Comparison of ENCODE assay signal across 26 mouse cellular contexts in the genomic region with DNA sequence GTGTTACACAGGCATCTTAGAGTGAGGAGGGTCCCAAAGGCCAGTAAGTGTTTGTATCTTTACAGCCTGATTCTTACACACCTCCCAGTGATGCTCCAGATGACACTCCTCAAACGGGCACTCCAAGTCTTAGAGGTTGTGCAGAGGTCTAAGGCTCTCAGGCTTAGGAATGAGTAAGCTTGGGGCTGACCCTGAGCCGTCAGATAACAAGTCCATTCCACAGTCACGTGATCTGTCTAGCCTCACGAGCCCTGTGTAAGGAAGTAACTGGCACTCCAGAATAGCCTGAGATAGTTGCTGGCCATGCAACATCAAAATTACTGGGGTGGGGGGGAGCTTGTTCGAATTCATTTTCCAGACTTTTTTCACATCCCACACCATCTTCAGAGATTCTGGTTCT. TPM values are rescaled to one million over a fixed set of nuclear protein-coding genes. Genes with fewer than 3 reads are reported as not detected.
A peak's percentile ranks its signal among the peaks of the same experiment; 100 is the strongest.
DNase-seq lines count a peak whose midpoint lies in the region; ATAC-seq and TF ChIP-seq lines count a peak whose summit lies in the region.
"Had no signal": no experiment of that assay in that cellular context is flagged by ENCODE, and none has a peak within 500 bp of the region (broad histone marks: within the 10 kb centered on the region; RNA-seq: fewer than 3 reads in every experiment).

No protein-coding gene starts in this region.

- H3K27me3 ChIP-seq in intestine, embryonic 16.5 days (replicated peaks; ENCODE audit: control insufficient read depth, insufficient read depth, low read length), result peaks cover 32% of the 10 kb centered on the region
- H3K27me3 ChIP-seq in intestine, embryonic 15.5 days (replicated peaks), result peaks cover 33% of the 10 kb centered on the region
- H3K27me3 ChIP-seq in lung, embryonic 14.5 days (ENCODE audit: insufficient read depth, low read length), result peaks cover 33% of the 10 kb centered on the region
- H3K27me3 ChIP-seq in MEL (ENCODE audit: control insufficient read depth in 1 of 2, insufficient read depth in 2 of 2, low read length in 2 of 2), result no peaks in the 10 kb centered on the region
- peaks cover 49% of the 10 kb centered on the region for H3K27me3 ChIP-seq in midbrain, embryonic 10.5 days (ENCODE audit: low read depth, poor library complexity, severe bottlenecking)

- no peak overlapping the region for H3K4me3 ChIP-seq in intestine, embryonic 16.5 days (ENCODE audit: low read length)
- no peak overlapping the region for H3K4me3 ChIP-seq in intestine, embryonic 15.5 days (replicated peaks)
- no peak overlapping the region for H3K4me3 ChIP-seq in lung, embryonic 14.5 days (ENCODE audit: low read depth, low read length)
- no peak overlapping the region for H3K4me3 ChIP-seq in MEL (ENCODE audit: control insufficient read depth in 1 of 2, insufficient read depth in 1 of 2, low read depth in 2 of 2, low read length in 2 of 2)
- H3K4me3 ChIP-seq in midbrain, embryonic 10.5 days, result no peak overlapping the region
- H3K4me3 ChIP-seq: forebrain, embryonic 15.5 days; heart, embryonic 10.5 days; heart, embryonic 15.5 days; hindbrain, embryonic 13.5 days had no signal

- no peak for TF ChIP-seq CTCF in lung, embryonic 14.5 days (IDR thresholded peaks at IDR 0.05; ENCODE audit: low read depth)
- TF ChIP-seq CTCF in MEL (IDR thresholded peaks at IDR 0.05 in 2 of 3, conservative IDR thresholded peaks at IDR 0.05 in 1 of 3; ENCODE audit: control insufficient read depth in 1 of 3, insufficient read depth in 1 of 3, low read depth in 2 of 3, low read length in 3 of 3, poor library complexity in 1 of 3, severe bottlenecking in 1 of 3), result no peak

- TF ChIP-seq POLR2A in MEL (IDR thresholded peaks at IDR 0.05; ENCODE audit: control insufficient read depth in 1 of 2, insufficient read depth in 1 of 2, low read depth in 1 of 2, low read length in 2 of 2, poor library complexity in 1 of 2), result no peak

- no peak overlapping the region for H3K27ac ChIP-seq in intestine, embryonic 16.5 days (ENCODE audit: low read length)
- H3K27ac ChIP-seq in intestine, embryonic 15.5 days, result no peak overlapping the region
- H3K27ac ChIP-seq in lung, embryonic 14.5 days (ENCODE audit: low read depth), result no peak overlapping the region
- no peak overlapping the region for H3K27ac ChIP-seq in MEL (ENCODE audit: control insufficient read depth, low read depth, low read length)
- H3K27ac ChIP-seq in midbrain, embryonic 10.5 days (replicated peaks), result no peak overlapping the region
- H3K27ac ChIP-seq: forebrain, embryonic 15.5 days; heart, embryonic 10.5 days; heart, embryonic 15.5 days; hindbrain, embryonic 13.5 days; hindbrain, postnatal 0 days had no signal

- H3K36me3 ChIP-seq in intestine, embryonic 16.5 days (ENCODE audit: control insufficient read depth, insufficient read depth, low read length), result no peaks in the 10 kb centered on the region
- no peaks in the 10 kb centered on the region for H3K36me3 ChIP-seq in intestine, embryonic 15.5 days
- no peaks in the 10 kb centered on the region for H3K36me3 ChIP-seq in lung, embryonic 14.5 days (ENCODE audit: insufficient read depth)
- H3K36me3 ChIP-seq in MEL (ENCODE audit: control insufficient read depth in 1 of 2, insufficient read depth in 2 of 2, low read length in 2 of 2), result no peaks in the 10 kb centered on the region
- no peaks in the 10 kb centered on the region for H3K36me3 ChIP-seq in midbrain, embryonic 10.5 days
- H3K36me3 ChIP-seq: forebrain, embryonic 15.5 days; G1E; heart, embryonic 10.5 days; heart, embryonic 15.5 days; hindbrain, embryonic 13.5 days had no signal

- H3K4me1 ChIP-seq in intestine, embryonic 16.5 days (ENCODE audit: control insufficient read depth, insufficient read depth, low read length), result peaks cover 20% of the 10 kb centered on the region
- peaks cover 18% of the 10 kb centered on the region for H3K4me1 ChIP-seq in intestine, embryonic 15.5 days (replicated peaks)
- H3K4me1 ChIP-seq in lung, embryonic 14.5 days (ENCODE audit: insufficient read depth), result 0 out of 2 replicates have a peak, but pooled peaks cover 5% of the 10 kb centered on the region
- H3K4me1 ChIP-seq in MEL (ENCODE audit: control insufficient read depth in 1 of 2, insufficient read depth in 2 of 2, low read length in 2 of 2), result no peaks in the 10 kb centered on the region
- peaks cover 29% of the 10 kb centered on the region for H3K4me1 ChIP-seq in midbrain, embryonic 10.5 days

- TF ChIP-seq EP300 in MEL (IDR thresholded peaks at IDR 0.05; ENCODE audit: low read depth in 1 of 2, low read length in 2 of 2), result no peak

- H3K9ac ChIP-seq in intestine, embryonic 16.5 days (ENCODE audit: low read depth, low read length), result no peak overlapping the region
- no peak overlapping the region for H3K9ac ChIP-seq in intestine, embryonic 15.5 days
- no peak overlapping the region for H3K9ac ChIP-seq in lung, embryonic 14.5 days
- H3K9ac ChIP-seq in MEL (ENCODE audit: control insufficient read depth, low read depth, low read length, poor library complexity, severe bottlenecking), result no peak overlapping the region
- H3K9ac ChIP-seq: forebrain, embryonic 15.5 days; heart, embryonic 15.5 days; hindbrain, embryonic 13.5 days had no signal

- H3K4me2 ChIP-seq in intestine, embryonic 16.5 days (ENCODE audit: low read depth, low read length), result no peak overlapping the region
- H3K4me2 ChIP-seq in intestine, embryonic 15.5 days (replicated peaks), result no peak overlapping the region
- H3K4me2 ChIP-seq in lung, embryonic 14.5 days, result no peak overlapping the region
- H3K4me2 ChIP-seq: forebrain, embryonic 15.5 days; heart, embryonic 15.5 days; hindbrain, embryonic 13.5 days had no signal

- no peak for TF ChIP-seq RAD21 in MEL (IDR thresholded peaks at IDR 0.05; ENCODE audit: low read depth, low read length)

- peak; percentile 19 for DNase-seq in adrenal gland, postnatal 14 days
- no peak for DNase-seq in adrenal gland, adult 18-20 months (ENCODE audit: low spot score in 2 of 2)
- DNase-seq in lung, embryonic 14.5 days, result peak; percentile 14
- DNase-seq in lung, postnatal 10 days, result no peak
- no peak for DNase-seq in MEL (ENCODE audit: low read depth, low spot score)
- no peak for DNase-seq in midbrain, embryonic 10.5 days (ENCODE audit: low spot score)
- DNase-seq: adrenal gland, postnatal 10 days; cerebellum, adult 11-12 months; cerebellum, adult 9-10 months; cerebellum, postnatal 25 days; gastrocnemius, postnatal 36 days; heart, adult 18-20 months; heart, postnatal 14 days had no signal

- peak; percentile 58 for ATAC-seq in intestine, embryonic 16.5 days
- ATAC-seq in intestine, embryonic 15.5 days, result no peak
- peak; percentile 53; the same call in 1 of the 2 replicates for ATAC-seq in lung, embryonic 14.5 days (ENCODE audit: insufficient read depth)
- ATAC-seq: activated CD4-positive, CD25-positive, alpha-beta regulatory T cell, adult 4 months; forebrain, embryonic 15.5 days; hindbrain, postnatal 0 days; Patski had no signal

- 38% methylated on average over 5 of the region's 5 CpGs for WGBS in intestine, embryonic 16.5 days
- 39% methylated on average over 5 of the region's 5 CpGs for WGBS in intestine, embryonic 15.5 days
- WGBS in lung, embryonic 14.5 days, result 22% methylated on average over 5 of the region's 5 CpGs
- 70% methylated on average over 5 of the region's 5 CpGs for WGBS in midbrain, embryonic 10.5 days

- no peaks in the 10 kb centered on the region for H3K9me3 ChIP-seq in intestine, embryonic 16.5 days (ENCODE audit: control insufficient read depth, low read length)
- H3K9me3 ChIP-seq in intestine, embryonic 15.5 days, result no peaks in the 10 kb centered on the region
- H3K9me3 ChIP-seq in lung, embryonic 14.5 days (ENCODE audit: low read depth, low read length), result no peaks in the 10 kb centered on the region
- H3K9me3 ChIP-seq in MEL (replicated peaks; ENCODE audit: insufficient read depth, low read length), result no peaks in the 10 kb centered on the region
- no peaks in the 10 kb centered on the region for H3K9me3 ChIP-seq in midbrain, embryonic 10.5 days (replicated peaks)
- H3K9me3 ChIP-seq: forebrain, embryonic 15.5 days; G1E; heart, embryonic 10.5 days; heart, embryonic 15.5 days; hindbrain, embryonic 13.5 days had no signal

- no peaks in the 10 kb centered on the region for H3K79me2 ChIP-seq in MEL (ENCODE audit: control insufficient read depth, insufficient read depth, low read length, poor library complexity)

RNA-seq across cellular contexts. Expression of a gene that starts 2.3 kb away (rescaled TPM):
- not detected in 2 replicates for total RNA-seq in adrenal gland, postnatal 14 days (2021)
- not detected for total RNA-seq in adrenal gland, adult 18-20 months (2021)
- not detected in 2 replicates for polyA plus RNA-seq in intestine, embryonic 16.5 days (2015; fragmentation: Nextera tagmentation; extraction: Ambion mirVana)
- polyA plus RNA-seq in intestine, embryonic 15.5 days (2015; fragmentation: Nextera tagmentation; extraction: Ambion mirVana), result 0.05 TPM in 1 of 2 replicates, not detected in the other
- 0.04 and 0.07 TPM in 2 replicates for polyA plus RNA-seq in lung, embryonic 14.5 days (2014; fragmentation: Nextera tagmentation; extraction: Ambion mirVana)
- total RNA-seq in MEL (2012; rRNA removed), result not detected in 2 replicates
- polyA plus RNA-seq in MEL (2012; ENCODE audit: insufficient read depth in 1 of 2, insufficient read length in 2 of 2, low read depth in 1 of 2, low replicate concordance in 2 of 2, missing spikeins in 1 of 2), result not detected
- polyA plus RNA-seq in midbrain, embryonic 10.5 days (2016; fragmentation: Nextera tagmentation; extraction: Ambion mirVana), result 0.33 and 0.82 TPM in 2 replicates
- total RNA-seq: adrenal gland, postnatal 10 days; G1E; gastrocnemius, adult 8-10 months; gastrocnemius, postnatal 36 days; hematopoietic stem cell, adult 5-6 weeks had no signal
- polyA plus RNA-seq: activated CD4-positive, CD25-positive, alpha-beta regulatory T cell, adult 4 months; G1E; intestine, embryonic 14.5 days; Patski had no signal

RNA-seq across cellular contexts. Expression of a gene that starts 24.5 kb away (rescaled TPM):
- total RNA-seq in adrenal gland, postnatal 14 days (2021), result 16.4 and 16.6 TPM in 2 replicates
- total RNA-seq in adrenal gland, adult 18-20 months (2021), result 1 to 10 TPM; 2.3 to 3.4 TPM
- 1.4 and 1.7 TPM in 2 replicates for polyA plus RNA-seq in intestine, embryonic 16.5 days (2015; fragmentation: Nextera tagmentation; extraction: Ambion mirVana)
- polyA plus RNA-seq in intestine, embryonic 15.5 days (2015; fragmentation: Nextera tagmentation; extraction: Ambion mirVana), result 1.9 and 2.2 TPM in 2 replicates
- 6.8 and 7.0 TPM in 2 replicates for polyA plus RNA-seq in lung, embryonic 14.5 days (2014; fragmentation: Nextera tagmentation; extraction: Ambion mirVana)
- total RNA-seq in MEL (2012; rRNA removed), result not detected in 2 replicates
- not detected for polyA plus RNA-seq in MEL (2012; ENCODE audit: insufficient read depth in 1 of 2, insufficient read length in 2 of 2, low read depth in 1 of 2, low replicate concordance in 2 of 2, missing spikeins in 1 of 2)
- polyA plus RNA-seq in midbrain, embryonic 10.5 days (2016; fragmentation: Nextera tagmentation; extraction: Ambion mirVana), result 1.7 and 2.0 TPM in 2 replicates
- polyA plus RNA-seq: G1E had no signal

RNA-seq across cellular contexts. Expression of a gene that starts 39.5 kb away (rescaled TPM):
- total RNA-seq in adrenal gland, postnatal 14 days (2021), result not detected in 2 replicates
- total RNA-seq in adrenal gland, adult 18-20 months (2021), result not detected
- polyA plus RNA-seq in intestine, embryonic 16.5 days (2015; fragmentation: Nextera tagmentation; extraction: Ambion mirVana), result not detected in 2 replicates
- not detected in 2 replicates for polyA plus RNA-seq in intestine, embryonic 15.5 days (2015; fragmentation: Nextera tagmentation; extraction: Ambion mirVana)
- polyA plus RNA-seq in lung, embryonic 14.5 days (2014; fragmentation: Nextera tagmentation; extraction: Ambion mirVana), result not detected in 2 replicates
- total RNA-seq in MEL (2012; rRNA removed), result not detected in 2 replicates
- polyA plus RNA-seq in MEL (2012; ENCODE audit: insufficient read depth in 1 of 2, insufficient read length in 2 of 2, low read depth in 1 of 2, low replicate concordance in 2 of 2, missing spikeins in 1 of 2), result not detected
- polyA plus RNA-seq in midbrain, embryonic 10.5 days (2016; fragmentation: Nextera tagmentation; extraction: Ambion mirVana), result 0.12 and 0.16 TPM in 2 replicates
- total RNA-seq: adrenal gland, postnatal 10 days; gastrocnemius, adult 8-10 months; heart, adult 18-20 months; heart, postnatal 14 days; hematopoietic stem cell, adult 5-6 weeks; hindbrain, postnatal 0 days had no signal
- polyA plus RNA-seq: activated CD4-positive, CD25-positive, alpha-beta regulatory T cell, adult 4 months; forebrain, embryonic 15.5 days; G1E; intestine, embryonic 14.5 days; Patski had no signal

RNA-seq across cellular contexts. Expression of a gene that starts 58.5 kb away (rescaled TPM):
- total RNA-seq in adrenal gland, postnatal 14 days (2021), result 33.4 and 37.0 TPM in 2 replicates
- 10 to 100 TPM; 17.0 to 21.6 TPM for total RNA-seq in adrenal gland, adult 18-20 months (2021)
- 27.1 and 29.4 TPM in 2 replicates for polyA plus RNA-seq in intestine, embryonic 16.5 days (2015; fragmentation: Nextera tagmentation; extraction: Ambion mirVana)
- polyA plus RNA-seq in intestine, embryonic 15.5 days (2015; fragmentation: Nextera tagmentation; extraction: Ambion mirVana), result 20.6 and 21.6 TPM in 2 replicates
- polyA plus RNA-seq in lung, embryonic 14.5 days (2014; fragmentation: Nextera tagmentation; extraction: Ambion mirVana), result 14.3 and 14.6 TPM in 2 replicates
- total RNA-seq in MEL (2012; rRNA removed), result not detected in 2 replicates
- not detected for polyA plus RNA-seq in MEL (2012; ENCODE audit: insufficient read depth in 1 of 2, insufficient read length in 2 of 2, low read depth in 1 of 2, low replicate concordance in 2 of 2, missing spikeins in 1 of 2)
- polyA plus RNA-seq in midbrain, embryonic 10.5 days (2016; fragmentation: Nextera tagmentation; extraction: Ambion mirVana), result 12.9 and 13.0 TPM in 2 replicates

Comparison
In these comparisons a context has a peak if more than half of its experiments do, and no peak if none do; other contexts are left out.
1. DNase-seq: peak in adrenal gland, postnatal 14 days (single experiment) and lung, embryonic 14.5 days (single experiment); none in adrenal gland, adult 18-20 months (0 of 2), lung, postnatal 10 days (single experiment), MEL (single experiment) and midbrain, embryonic 10.5 days (single experiment).